Mouse (Mus musculus): ENCODE data around the gene Pacs1. TPM values are rescaled to one million over a fixed set of nuclear protein-coding genes. Genes with fewer than 3 reads are reported as not detected.

Gene Pacs1
- polyA plus RNA-seq (2021; fragmentation: Nextera tagmentation), result 25.5 and 25.8 TPM in 2 replicates
- long read RNA-seq, experiment 1, full-length matches to known transcripts, result 5 of 23 reads
- long read RNA-seq, experiment 1, partial matches to known transcripts, result 9 of 23 reads
- long read RNA-seq, experiment 1, other reads (novel, unspliced or antisense), result 9 of 23 reads
- long read RNA-seq, experiment 2, full-length matches to known transcripts, result 75 of 104 reads
- long read RNA-seq, experiment 2, partial matches to known transcripts, result 16 of 104 reads
- long read RNA-seq, experiment 2, other reads (novel, unspliced or antisense), result 13 of 104 reads

GRCm38 (mm10) chr19:5272801-5273733 is at the start of gene Pacs1:
Gene Pacs1, minus strand, starts transcription at chr19:5273119.

DNA sequence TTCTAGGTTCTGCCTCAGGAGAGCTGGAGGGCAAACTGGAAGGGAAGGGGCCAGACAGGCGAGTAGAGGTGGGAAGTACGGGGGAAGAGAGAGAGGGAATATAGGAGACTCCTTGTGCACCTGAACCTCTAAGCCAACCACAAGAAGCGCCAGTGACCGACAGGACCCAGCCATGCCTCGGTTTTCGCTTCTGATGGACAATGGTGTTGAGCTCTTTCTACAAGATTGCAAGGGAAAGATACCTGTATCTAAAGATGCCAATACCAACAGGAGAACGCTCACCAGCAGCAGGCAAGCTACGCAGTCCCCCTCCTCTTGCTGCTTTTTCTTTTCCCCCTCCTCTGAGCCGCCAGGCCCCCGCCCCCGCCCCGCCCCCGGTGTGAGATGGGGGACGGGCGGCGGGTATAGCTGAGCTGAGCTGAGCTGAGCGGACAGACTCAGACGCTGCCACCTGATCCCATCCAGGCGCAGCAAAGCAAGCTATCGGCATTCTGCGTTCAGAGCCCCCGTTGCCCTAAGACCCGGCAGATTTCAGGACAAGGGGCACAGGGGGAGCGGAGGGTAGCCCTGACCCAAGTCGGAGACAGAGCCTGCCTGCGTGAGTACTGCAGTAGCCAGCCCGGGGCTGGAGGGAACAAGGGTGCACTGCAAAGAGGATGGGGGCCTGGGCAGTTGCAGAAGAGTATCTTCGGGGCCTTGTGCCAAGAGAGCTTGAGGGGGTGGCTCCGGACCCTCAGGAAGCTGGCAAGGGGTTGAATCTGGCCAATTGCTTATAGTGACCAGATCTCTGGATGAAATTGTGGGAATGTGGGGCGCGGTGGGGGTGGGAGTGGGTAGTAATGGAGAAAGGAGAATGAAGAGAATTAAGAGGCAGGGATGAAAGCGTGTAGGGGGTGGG is 25.2 kb upstream of the Pacs1 start, which contains the start of gene Gal3st3:
Gene Gal3st3, plus strand, starts transcription at position 429 of the 898 bp plus-strand sequence.

DNA sequence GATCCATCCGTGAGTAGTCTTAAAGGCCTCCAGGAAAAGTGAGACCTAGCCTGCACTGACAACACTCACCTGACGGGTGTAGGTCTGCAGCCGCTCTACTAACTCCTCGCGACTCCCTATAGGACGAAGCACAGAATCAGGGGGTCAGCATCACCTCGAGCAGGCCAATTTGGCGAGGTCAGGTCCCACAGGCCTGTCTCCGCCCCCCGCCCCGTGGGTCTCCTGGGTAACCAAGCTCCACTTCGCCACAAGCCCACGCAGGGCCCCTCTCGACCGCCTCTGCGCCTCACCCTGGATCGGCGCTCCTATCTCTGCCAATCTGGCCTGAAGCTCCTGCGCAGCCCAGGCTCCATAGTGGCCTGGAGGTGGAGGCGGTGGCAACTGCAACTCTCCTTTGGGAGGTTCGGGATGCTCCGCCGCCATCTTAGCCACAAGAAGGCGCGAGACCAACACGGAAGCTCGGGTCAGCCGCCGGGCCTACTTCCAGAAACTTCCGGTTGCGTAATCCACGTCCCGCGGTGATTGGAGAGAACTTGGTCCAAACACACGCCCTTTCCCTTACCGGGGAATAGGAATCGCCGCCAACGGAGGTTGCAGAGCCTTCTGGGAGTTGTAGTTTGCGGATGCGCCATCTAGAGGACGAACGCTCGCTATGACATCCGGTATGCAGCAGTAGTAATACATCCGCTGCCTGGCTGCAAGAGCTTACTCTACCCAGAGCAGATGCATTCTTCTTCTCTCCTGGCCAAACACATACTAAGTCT is 22.2 kb upstream of the Pacs1 start, which contains the start of gene Sf3b2:
Gene Sf3b2, minus strand, starts transcription at position 484 of the 764 bp plus-strand sequence.

DNA sequence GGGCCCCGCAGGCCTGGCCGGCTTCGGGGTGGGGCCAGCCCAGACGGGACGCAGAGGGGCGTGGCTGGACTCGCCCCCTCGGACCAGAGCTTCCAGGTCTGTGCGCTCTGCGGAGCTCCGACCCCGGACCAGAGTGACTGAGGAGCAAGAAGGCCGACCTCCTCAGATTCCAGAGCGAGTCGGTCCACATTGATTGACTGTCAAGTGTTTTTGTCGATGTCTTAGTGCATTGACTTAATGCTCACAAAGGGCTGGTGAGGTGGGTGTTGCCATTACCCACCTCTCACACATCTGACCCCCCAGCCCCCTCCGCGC is 154.6 kb downstream of the Pacs1 start, which contains the start of gene Klc2:
Gene Klc2, minus strand, starts transcription at position 177 of the 315 bp plus-strand sequence.

DNA sequence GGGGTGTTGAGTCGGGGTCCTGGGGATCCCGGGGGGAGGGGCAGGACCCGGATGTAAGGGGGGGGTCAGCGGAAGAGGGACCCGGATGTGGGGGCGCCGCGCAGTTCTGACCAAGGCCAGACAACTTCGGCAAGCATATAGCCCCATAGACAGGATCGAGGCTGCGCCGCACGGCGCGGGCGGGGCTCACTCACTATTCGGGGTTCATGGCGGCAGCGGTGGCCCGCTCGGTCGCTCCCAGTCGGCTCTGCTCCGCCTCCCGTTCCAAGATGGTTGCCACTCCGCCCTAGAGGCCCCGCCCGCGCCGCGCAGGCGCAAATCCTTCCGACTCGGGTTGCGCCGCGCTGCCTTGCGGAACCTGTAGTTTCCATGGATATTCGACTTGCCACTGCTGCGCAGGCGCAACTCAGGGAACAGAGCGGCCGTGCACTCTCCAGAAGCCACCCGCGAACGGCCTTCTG is 166.2 kb downstream of the Pacs1 start, which contains the start of gene Rab1b:
Gene Rab1b, minus strand, starts transcription at position 342 of the 461 bp plus-strand sequence.

DNA sequence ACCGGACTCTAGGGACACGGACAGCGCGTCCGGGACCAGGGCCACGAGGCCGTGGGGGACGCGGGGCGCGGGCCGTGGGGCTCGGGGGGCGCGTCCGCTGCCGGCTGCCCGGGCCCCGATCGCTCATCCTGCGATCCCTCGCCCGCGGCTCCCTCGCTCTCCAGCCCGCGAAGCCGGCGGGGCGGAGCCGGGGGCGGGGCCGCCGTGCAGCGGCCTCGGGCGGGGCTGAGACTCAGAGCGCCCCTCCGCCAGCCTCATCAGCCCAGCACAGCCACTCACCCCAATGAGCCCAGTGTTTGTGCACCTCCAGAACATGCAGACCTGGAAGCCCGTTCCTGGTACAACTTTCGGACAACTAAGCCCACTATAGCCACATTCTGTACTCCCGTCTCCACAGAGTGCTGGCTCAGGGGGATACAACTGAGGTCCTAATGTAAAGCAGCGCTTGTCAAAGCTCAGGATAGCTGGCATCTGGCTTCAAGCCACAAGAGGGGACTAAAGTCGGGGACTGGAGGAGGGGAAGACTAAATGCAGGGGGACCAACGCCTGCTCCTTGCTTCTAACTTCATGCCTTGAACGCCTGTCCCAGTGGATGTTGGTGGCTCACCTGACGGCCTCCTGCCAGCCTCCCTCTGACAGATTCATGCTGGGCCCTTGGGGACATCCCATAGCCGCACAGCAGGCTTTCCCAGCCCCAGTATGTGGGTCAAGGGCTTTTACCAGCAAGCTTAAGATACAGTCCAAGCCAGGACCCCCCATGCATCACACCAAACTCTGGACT is 174.4 kb downstream of the Pacs1 start, which contains the start of gene Cnih2:
Gene Cnih2, minus strand, starts transcription at position 159 of the 781 bp plus-strand sequence.

DNA sequence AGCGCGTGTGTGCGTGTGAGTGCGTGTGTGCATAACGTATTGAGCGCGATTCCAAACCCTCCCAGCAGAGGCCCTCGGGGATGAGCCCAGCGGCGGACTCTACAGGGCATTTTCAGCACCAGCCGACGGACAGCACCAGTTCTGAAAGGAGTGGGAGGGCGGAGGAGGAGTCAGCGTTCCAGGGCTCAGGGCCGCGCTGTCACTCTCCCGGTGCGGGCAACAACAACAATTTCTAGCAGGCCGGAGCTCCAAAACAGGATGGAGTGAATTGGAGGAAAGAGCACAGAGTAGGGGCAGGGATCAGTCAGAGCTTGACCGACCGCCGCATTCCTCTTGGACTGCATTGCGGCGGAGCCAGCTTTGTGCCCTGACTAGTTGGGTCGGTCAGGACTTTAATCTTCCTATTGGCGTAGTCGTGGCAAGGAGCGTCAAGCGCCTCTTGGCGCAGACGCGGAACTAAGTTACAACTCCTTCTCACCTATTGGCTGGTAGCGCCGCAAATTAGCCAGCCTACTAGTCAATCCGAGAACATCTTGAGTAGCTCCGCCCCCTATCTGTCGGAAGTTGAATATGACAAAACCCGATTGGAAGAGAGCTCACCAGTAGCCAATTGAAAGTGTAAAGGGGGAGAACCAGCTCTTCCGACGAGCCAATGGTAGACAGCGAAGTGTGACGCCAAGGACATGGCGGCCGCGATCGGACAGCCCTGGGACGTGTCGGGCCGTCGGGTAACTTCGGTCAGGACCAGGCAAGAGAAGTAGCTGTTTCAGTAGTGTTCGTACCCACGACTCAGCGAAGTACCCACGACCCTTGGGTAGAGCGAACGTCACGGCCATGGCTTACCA is 184.8 kb downstream of the Pacs1 start, which contains the start of gene Yif1a:
Gene Yif1a, plus strand, starts transcription at position 655 of the 845 bp plus-strand sequence.

GRCm38 (mm10) chr19:5085145-5085863 is 187.6 kb downstream of the Pacs1 start, which contains the start of gene Tmem151a:
Gene Tmem151a, minus strand, starts transcription at chr19:5085531.

Small RNA genes within 50 kb of the gene (microRNA-seq; reads per million reads assigned to microRNA genes)
- gene Gm27468, result not detected

Other genes starting within 250 kb of the Pacs1 start
- 8.2 and 8.5 TPM in 2 replicates for gene Slc29a2, start 249.3 kb downstream of the Pacs1 start, polyA plus RNA-seq (2021; fragmentation: Nextera tagmentation)
- 149 and 162 TPM in 2 replicates for gene B4gat1, start 234.3 kb downstream of the Pacs1 start, polyA plus RNA-seq (2021; fragmentation: Nextera tagmentation)
- gene AC124502.3, start 234.2 kb downstream of the Pacs1 start, polyA plus RNA-seq (2021; fragmentation: Nextera tagmentation), result 2.2 and 2.6 TPM in 2 replicates
- 27.0 and 31.7 TPM in 2 replicates for gene Brms1, start 231.8 kb downstream of the Pacs1 start, polyA plus RNA-seq (2021; fragmentation: Nextera tagmentation)
- 21.3 TPM in 2 replicates for gene Rin1, start 222.6 kb downstream of the Pacs1 start, polyA plus RNA-seq (2021; fragmentation: Nextera tagmentation)
- gene Cd248, start 205.0 kb downstream of the Pacs1 start, polyA plus RNA-seq (2021; fragmentation: Nextera tagmentation), result 2.0 and 3.4 TPM in 2 replicates
- 118 and 149 TPM in 2 replicates for gene Tmem151a, start 187.6 kb downstream of the Pacs1 start, polyA plus RNA-seq (2021; fragmentation: Nextera tagmentation)
- 46.2 and 52.4 TPM in 2 replicates for gene Yif1a, start 184.6 kb downstream of the Pacs1 start, polyA plus RNA-seq (2021; fragmentation: Nextera tagmentation)
- gene Cnih2, start 174.6 kb downstream of the Pacs1 start, polyA plus RNA-seq (2021; fragmentation: Nextera tagmentation), result 84.4 and 102 TPM in 2 replicates
- 152 and 166 TPM in 2 replicates for gene Rab1b, start 166.0 kb downstream of the Pacs1 start, polyA plus RNA-seq (2021; fragmentation: Nextera tagmentation)
- gene Klc2, start 154.6 kb downstream of the Pacs1 start, polyA plus RNA-seq (2021; fragmentation: Nextera tagmentation), result 12.8 and 13.5 TPM in 2 replicates
- 214 and 232 TPM in 2 replicates for gene Sf3b2, start 22.3 kb upstream of the Pacs1 start, polyA plus RNA-seq (2021; fragmentation: Nextera tagmentation)
- gene Gal3st3, start 25.2 kb upstream of the Pacs1 start, polyA plus RNA-seq (2021; fragmentation: Nextera tagmentation), result 71.6 and 91.0 TPM in 2 replicates
- gene Catsper1, start 62.6 kb upstream of the Pacs1 start, polyA plus RNA-seq (2021; fragmentation: Nextera tagmentation), result not detected in 2 replicates
- 20.6 and 32.3 TPM in 2 replicates for gene Cst6, start 76.5 kb upstream of the Pacs1 start, polyA plus RNA-seq (2021; fragmentation: Nextera tagmentation)
- gene Eif1ad, start 93.6 kb upstream of the Pacs1 start, polyA plus RNA-seq (2021; fragmentation: Nextera tagmentation), result 22.7 and 28.8 TPM in 2 replicates
- gene Banf1, start 94.0 kb upstream of the Pacs1 start, polyA plus RNA-seq (2021; fragmentation: Nextera tagmentation), result 166 and 174 TPM in 2 replicates
- 23.3 and 23.5 TPM in 2 replicates for gene Sart1, start 115.6 kb upstream of the Pacs1 start, polyA plus RNA-seq (2021; fragmentation: Nextera tagmentation)
- not detected in 2 replicates for gene Tsga10ip, start 129.4 kb upstream of the Pacs1 start, polyA plus RNA-seq (2021; fragmentation: Nextera tagmentation)
- gene Drap1, start 151.9 kb upstream of the Pacs1 start, polyA plus RNA-seq (2021; fragmentation: Nextera tagmentation), result 165 and 209 TPM in 2 replicates
- 40.3 and 40.7 TPM in 2 replicates for gene AI837181, start 152.0 kb upstream of the Pacs1 start, polyA plus RNA-seq (2021; fragmentation: Nextera tagmentation)
- 0.38 TPM in 1 of 2 replicates, not detected in the other for gene Fosl1, start 174.4 kb upstream of the Pacs1 start, polyA plus RNA-seq (2021; fragmentation: Nextera tagmentation)
- 15.8 and 16.5 TPM in 2 replicates for gene Ccdc85b, start 184.8 kb upstream of the Pacs1 start, polyA plus RNA-seq (2021; fragmentation: Nextera tagmentation)
- gene Fibp, start 187.5 kb upstream of the Pacs1 start, polyA plus RNA-seq (2021; fragmentation: Nextera tagmentation), result 85.1 and 88.5 TPM in 2 replicates
- gene Ctsw, start 195.4 kb upstream of the Pacs1 start, polyA plus RNA-seq (2021; fragmentation: Nextera tagmentation), result 0.20 and 0.41 TPM in 2 replicates
- gene Efemp2, start 200.8 kb upstream of the Pacs1 start, polyA plus RNA-seq (2021; fragmentation: Nextera tagmentation), result 17.7 and 32.4 TPM in 2 replicates
- gene Mus81, start 215.3 kb upstream of the Pacs1 start, polyA plus RNA-seq (2021; fragmentation: Nextera tagmentation), result 24.3 and 24.9 TPM in 2 replicates
- 906 and 1,048 TPM in 2 replicates for gene Cfl1, start 217.3 kb upstream of the Pacs1 start, polyA plus RNA-seq (2021; fragmentation: Nextera tagmentation)
- gene 1700020D05Rik, start 230.7 kb upstream of the Pacs1 start, polyA plus RNA-seq (2021; fragmentation: Nextera tagmentation), result not detected in 2 replicates
- gene Snx32, start 237.4 kb upstream of the Pacs1 start, polyA plus RNA-seq (2021; fragmentation: Nextera tagmentation), result 50.6 and 51.6 TPM in 2 replicates